Mouse (Mus musculus) heart, adult 2 months (tissue): ENCODE measurements around the gene Ifi209. TPM values are rescaled to one million over a fixed set of nuclear protein-coding genes. Genes with fewer than 3 reads are reported as not detected.
"Not testable (repeated sequence)": the region's sequence is repeated elsewhere in the genome, so short reads cannot be mapped to it uniquely, and the experiment has no call there.

Experiments used
- DNase-seq, 2 experiments: peaks; one replicate each; pipeline ENCODE4 v3.0.0; 2021
- H3K27ac ChIP-seq: fragments of 200-600 bp; 2 replicates; pipeline ENCODE4 v1.8.1; 2022
- H3K27me3 ChIP-seq: fragments of 200-500 bp; 2 replicates; pipeline ENCODE4 v1.6.1; 2012; ENCODE audit warnings: mild to moderate bottlenecking, low read length, inconsistent platforms, mixed read lengths; ENCODE audit not compliant: control insufficient read depth, insufficient read depth
- H3K36me3 ChIP-seq: fragments of 200-500 bp; 2 replicates; pipeline ENCODE4 v1.6.1; 2012; ENCODE audit warnings: low read length, inconsistent platforms; ENCODE audit not compliant: control insufficient read depth, insufficient read depth
- H3K4me1 ChIP-seq: fragments of 200-500 bp; 2 replicates; pipeline ENCODE4 v1.6.1; 2011; ENCODE audit warnings: low read length; ENCODE audit not compliant: control insufficient read depth, insufficient read depth
- H3K4me3 ChIP-seq: fragments of 200-600 bp; 2 replicates; pipeline ENCODE4 v1.8.1; 2022
- H3K79me2 ChIP-seq: fragments of 200-500 bp; replicated peaks from 2 replicates; pipeline ENCODE4 v1.6.1; 2012; ENCODE audit warnings: mild to moderate bottlenecking, inconsistent platforms, low read length, moderate library complexity, mixed read lengths; ENCODE audit not compliant: control insufficient read depth, insufficient read depth
- H3K9ac ChIP-seq: fragments of 200-500 bp; 2 replicates; pipeline ENCODE4 v1.6.1; 2012; ENCODE audit warnings: low read depth, mild to moderate bottlenecking, control low read depth, inconsistent platforms, low read length, mixed read lengths
- CTCF ChIP-seq: fragments of 200-600 bp; IDR thresholded peaks from 2 replicates; pipeline ENCODE4 v1.8.1; 2022; ENCODE audit warnings: antibody characterized with exemption, mild to moderate bottlenecking, moderate library complexity
- EP300 ChIP-seq: fragments of 200-500 bp; IDR thresholded peaks from 2 replicates; pipeline ENCODE4 v1.6.1; 2011; ENCODE audit warnings: low read depth, low read length, control low read depth; ENCODE audit not compliant: insufficient read depth
- POLR2A ChIP-seq: fragments of 200-500 bp; IDR thresholded peaks from 2 replicates; pipeline ENCODE4 v1.6.1; 2011; ENCODE audit warnings: mild to moderate bottlenecking, low read depth, low read length, control low read depth; ENCODE audit not compliant: insufficient read depth
- WGBS: fragments of 180-500 bp; shearing (Covaris S2); methylation state at CpG from one replicate; pipeline ENCODE4 v1.1.7; 2018; 5-methylcytosine and 5-hydroxymethylcytosine counted together
- intact Hi-C: fragments of 180-260 bp; cut with DNase I; formaldehyde crosslinking; loops from one replicate; pipeline ENCODE4 v1.15.1; 2025
- microRNA-seq, 2 experiments: library from miRNA; unstranded; fragments of <30 nt; microRNA quantifications; one replicate each; pipeline ENCODE4 v1.2.0; 2021
- polyA plus RNA-seq: library from polyadenylated mRNA; depleted of rRNA; stranded (reverse); fragments of >200 nt; gene quantifications from 2 replicates; pipeline ENCODE4 v1.2.3, GENCODE M21; 2012; rRNA removed
- total RNA-seq, 2 experiments: library from RNA; stranded (reverse); gene quantifications; 2 replicates each; pipeline ENCODE4 v1.2.3; 2021

Ifi209 gene
- total and polyA plus RNA-seq, 3 experiments, result 0.39 to 0.73 (median 0.45) TPM

DNA sequence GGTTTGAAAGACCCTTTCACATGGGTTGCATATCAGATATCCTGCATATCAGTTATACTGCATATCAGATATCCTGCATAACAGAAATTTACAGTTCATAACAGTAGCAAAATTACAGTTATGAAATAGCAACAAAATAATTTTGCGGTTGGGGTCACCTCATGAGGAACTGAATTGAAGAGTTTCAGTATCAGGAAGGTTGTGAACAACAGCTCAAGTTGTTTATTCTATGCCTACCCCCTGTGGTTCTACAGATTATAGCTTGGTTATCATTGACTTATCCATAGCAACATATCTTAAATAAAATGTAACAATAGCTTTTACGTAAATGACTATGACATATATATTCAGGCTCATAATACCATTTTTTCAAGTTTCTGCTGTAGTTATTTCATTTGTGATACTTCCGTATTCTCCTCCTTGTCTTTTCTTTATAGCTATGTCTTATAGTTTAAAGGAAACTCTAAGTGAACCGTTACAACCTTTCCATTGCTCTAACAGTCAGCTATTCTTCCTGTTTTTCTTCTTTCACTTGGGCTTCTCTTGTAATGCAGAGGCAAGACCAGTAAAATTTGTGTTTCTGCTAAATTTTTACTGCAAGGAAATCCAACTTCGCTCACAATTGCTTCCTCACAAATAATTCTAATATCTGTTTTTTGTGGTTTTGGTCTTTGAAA lies 3.4 kb downstream of the Ifi209 start:
- Histone ChIP-seq H3K27ac (no peak overlapping the region), H3K79me2 (no peaks in the 10 kb centered on the region), H3K9ac (no peak overlapping the region), H3K4me1 (no peaks in the 10 kb centered on the region), H3K4me3 (no peak overlapping the region), H3K27me3 (no peaks in the 10 kb centered on the region), H3K36me3 (no peaks in the 10 kb centered on the region)
- intact Hi-C loops, result no loop called here
- no peak for DNase-seq
- TF ChIP-seq EP300 (no peak), POLR2A (no peak), CTCF (no peak)
- 76% methylated on average over 5 of the region's 5 CpGs for WGBS

DNA sequence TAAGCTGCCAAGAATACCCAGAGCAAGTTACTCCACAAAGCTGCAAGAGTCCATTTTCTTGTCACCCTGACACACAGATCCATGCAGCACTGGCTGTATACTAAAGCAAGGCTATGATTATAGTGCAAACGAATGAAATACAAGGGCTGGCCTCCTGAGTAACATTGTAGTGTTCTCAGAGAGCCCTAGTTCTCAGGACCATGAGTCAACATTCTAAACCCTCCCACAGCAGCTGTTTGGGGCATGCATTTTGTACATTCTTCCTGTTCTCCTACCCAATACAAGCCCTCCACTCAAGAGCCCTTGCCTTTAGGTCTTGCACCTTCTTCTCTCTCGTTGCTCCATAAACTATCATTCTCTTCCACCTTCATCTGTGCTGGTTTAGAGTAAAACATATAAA lies 14.7 kb downstream of the Ifi209 start:
- TF ChIP-seq CTCF (no peak), EP300 (no peak), POLR2A (no peak)
- no peak overlapping the region for H3K9ac ChIP-seq
- DNase-seq, result no peak
- no peak overlapping the region for H3K4me3 ChIP-seq
- no peaks in the 10 kb centered on the region for H3K36me3 ChIP-seq
- no peaks in the 10 kb centered on the region for H3K79me2 ChIP-seq
- H3K27ac ChIP-seq, result no peak overlapping the region
- WGBS, result 70% methylated on average over 2 of the region's 2 CpGs
- H3K27me3 ChIP-seq, result no peaks in the 10 kb centered on the region
- intact Hi-C loops, result no loop called here
- no peaks in the 10 kb centered on the region for H3K4me1 ChIP-seq

DNA sequence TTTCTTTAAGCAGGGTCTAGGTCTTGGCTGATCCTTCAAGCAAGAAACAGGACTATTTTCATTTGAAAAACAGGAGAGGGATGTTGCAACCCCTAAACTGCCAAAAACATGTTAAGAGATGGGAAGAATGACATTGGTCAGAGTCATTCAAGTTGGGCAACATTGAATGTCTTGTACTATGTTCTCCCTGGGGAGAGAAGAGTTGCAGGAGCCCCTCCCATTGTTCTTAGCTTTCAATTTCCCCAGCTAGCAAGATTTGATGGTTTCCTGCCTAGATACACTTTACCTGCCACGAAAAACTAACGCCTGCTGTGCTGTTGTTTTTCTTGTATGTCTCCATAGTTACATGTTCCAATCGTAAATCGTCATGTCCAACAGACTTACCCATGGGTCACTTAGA lies 27.3 kb downstream of the Ifi209 start:
- Histone ChIP-seq H3K4me1 (no peaks in the 10 kb centered on the region), H3K4me3 (no peak overlapping the region), H3K79me2 (no peaks in the 10 kb centered on the region), H3K27ac (no peak overlapping the region), H3K9ac (no peak overlapping the region), H3K36me3 (no peaks in the 10 kb centered on the region), H3K27me3 (no peaks in the 10 kb centered on the region)
- no peak for DNase-seq
- TF ChIP-seq EP300 (no peak), CTCF (no peak), POLR2A (no peak)
- intact Hi-C loops, result no loop called here
- 53% methylated on average over 4 of the region's 4 CpGs for WGBS

DNA sequence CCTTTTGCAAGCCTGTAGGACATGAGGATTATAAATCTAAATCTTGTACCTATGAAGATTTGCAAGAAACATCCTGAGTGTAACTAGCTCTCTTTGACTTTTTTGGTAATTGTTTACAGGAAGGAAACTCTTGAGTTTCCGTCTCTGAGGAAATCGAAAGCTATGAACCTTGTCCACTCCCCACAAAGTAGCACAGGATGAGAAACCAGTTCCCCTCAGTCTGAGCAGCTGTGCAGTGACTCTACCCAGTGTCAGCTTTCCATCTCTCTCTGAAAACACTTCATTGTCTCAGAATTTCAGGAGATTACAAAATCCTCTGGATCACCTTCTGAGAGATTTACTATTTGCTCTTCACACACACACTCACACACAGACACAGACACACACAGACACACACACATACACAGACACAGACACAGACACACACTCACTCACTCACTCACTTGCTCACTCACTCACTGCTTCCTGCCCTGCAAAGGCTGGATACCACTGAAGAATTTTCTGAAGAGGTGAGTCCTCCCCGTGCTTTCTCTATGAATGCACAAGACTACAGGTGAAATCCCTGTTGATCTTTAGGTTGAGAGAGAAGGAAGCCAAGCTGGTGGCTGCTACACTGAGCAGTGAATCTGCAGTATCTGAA lies 42.9 kb downstream of the Ifi209 start, which contains the start of gene Ifi208:
Ifi208 (plus strand) TSS at position 218 of the 640 bp plus-strand sequence.
- 29% methylated on average over 3 of the region's 3 CpGs for WGBS
- H3K27me3 ChIP-seq, H3K4me1 ChIP-seq, H3K9ac ChIP-seq, DNase-seq, H3K36me3 ChIP-seq, intact Hi-C loops, H3K4me3 ChIP-seq, H3K79me2 ChIP-seq: not testable (repeated sequence)
- H3K27ac ChIP-seq, result peak within 1 kb of the TSS; percentile 23

DNA sequence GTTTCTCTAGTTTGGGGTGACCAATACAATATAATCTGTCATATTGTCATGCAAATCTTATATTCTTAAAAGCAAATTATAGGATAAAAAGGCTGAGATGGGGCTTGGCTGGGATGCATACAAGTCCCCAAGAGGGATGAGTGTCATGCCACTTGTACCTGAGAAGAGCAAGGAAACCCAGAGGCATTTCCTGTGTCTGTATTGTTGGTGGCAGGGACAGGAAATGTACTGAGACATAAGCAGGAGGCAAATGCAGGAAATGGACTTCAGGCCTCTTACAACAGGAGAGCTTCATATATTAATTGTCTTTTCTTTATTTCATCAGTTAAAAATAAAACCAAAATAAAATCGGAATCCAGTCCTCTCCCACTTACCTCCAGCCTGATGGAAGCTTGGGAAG lies 47.9 kb downstream of the Ifi209 start:
- DNase-seq, H3K9ac ChIP-seq, H3K27ac ChIP-seq, H3K4me1 ChIP-seq, intact Hi-C loops, H3K27me3 ChIP-seq, H3K79me2 ChIP-seq, H3K36me3 ChIP-seq, H3K4me3 ChIP-seq: not testable (repeated sequence)
- 28% methylated on average over 1 of the region's 1 CpGs for WGBS

DNA sequence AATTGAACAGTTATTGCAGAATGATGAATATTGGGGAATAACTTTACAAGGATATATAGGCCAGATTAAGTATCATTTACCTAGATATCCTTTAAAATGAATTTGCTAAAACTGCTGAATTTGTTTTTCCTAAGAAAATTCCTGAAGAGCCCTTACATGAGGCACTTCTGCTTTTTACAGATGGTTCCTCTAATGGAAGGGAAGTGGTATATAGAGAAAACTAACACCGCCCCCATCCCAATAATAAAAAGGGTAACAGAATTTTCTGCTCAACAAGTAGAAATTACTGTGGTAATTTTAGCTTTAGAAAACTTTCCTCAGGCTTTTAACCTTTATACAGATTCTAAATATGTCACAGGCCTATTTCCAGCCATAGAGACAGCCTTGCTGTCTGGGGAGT lies 63.6 kb downstream of the Ifi209 start:
- no peak for DNase-seq
- Histone ChIP-seq H3K27me3 (no peaks in the 10 kb centered on the region), H3K9ac (no peak overlapping the region), H3K4me1 (no peaks in the 10 kb centered on the region), H3K4me3 (no peak overlapping the region), H3K27ac (no peak overlapping the region), H3K79me2 (no peaks in the 10 kb centered on the region), H3K36me3 (no peaks in the 10 kb centered on the region)
- WGBS, result 83% methylated on average over 1 of the region's 1 CpGs
- intact Hi-C loops, result no loop called here
- TF ChIP-seq POLR2A, result no peak

Small RNAs within 50 kb of the gene (microRNA-seq; reads per million reads assigned to microRNA genes)
- gene Gm44339, result 0 reads per million in 2 experiments

Other genes with a start within 250 kb of the Ifi209 start
- gene Ifi206, start 139.9 kb upstream of the Ifi209 start, total RNA-seq, result under 1 TPM; 0.16 to 0.41 TPM
- 0.18 and 0.82 TPM in 2 replicates for gene Ifi206, start 139.9 kb upstream of the Ifi209 start, polyA plus RNA-seq
- gene Ifi214, start 95.0 kb upstream of the Ifi209 start, total RNA-seq, result under 1 TPM in 1 of 2 experiments, not detected in 1; 0.11 TPM
- 0.16 and 0.18 TPM in 2 replicates for gene Ifi214, start 95.0 kb upstream of the Ifi209 start, polyA plus RNA-seq
- gene Ifi213, start 31.6 kb upstream of the Ifi209 start, total RNA-seq, result under 1 TPM; 0.13 to 0.25 TPM
- 1.1 and 1.6 TPM in 2 replicates for gene Ifi213, start 31.6 kb upstream of the Ifi209 start, polyA plus RNA-seq
- gene Ifi208, start 42.8 kb downstream of the Ifi209 start, total RNA-seq, result under 1 TPM; 0.50 to 0.64 TPM
- gene Ifi208, start 42.8 kb downstream of the Ifi209 start, polyA plus RNA-seq, result 1.3 and 2.0 TPM in 2 replicates
- 1 to 10 TPM; 5.8 to 5.9 TPM for gene Ifi207, start 110.8 kb downstream of the Ifi209 start, total RNA-seq
- 8.5 and 9.0 TPM in 2 replicates for gene Ifi207, start 110.8 kb downstream of the Ifi209 start, polyA plus RNA-seq
- 1 to 10 TPM; 2.1 to 2.4 TPM for gene Ifi204, start 136.0 kb downstream of the Ifi209 start, total RNA-seq
- gene Ifi204, start 136.0 kb downstream of the Ifi209 start, polyA plus RNA-seq, result 0.66 and 1.9 TPM in 2 replicates